Mouse (Mus musculus): ENCODE measurements at regions not wholly inside any gene's neighbourhood (a gene's known extent, or its start where the extent isn't known, plus 50 kb on each side); places are given as distances from the start of the nearest gene placed in this dataset.
A peak's percentile ranks its signal among the peaks of the same experiment; 100 is the strongest.
"Not testable (repeated sequence)": the region's sequence is repeated elsewhere in the genome, so short reads cannot be mapped to it uniquely, and the experiment has no call there.

- DNase-seq (ENCODE audit: low spot score in 2 of 2): no peak
Measured at GRCm38 (mm10) chr15:16909396-16909795, 180.8 kb downstream of the Cdh9 start.

GRCm38 (mm10) chr15:16909941-16910340, 181.4 kb downstream of the Cdh9 start:
- DNase-seq (ENCODE audit: low spot score in 2 of 2): not testable (repeated sequence)

- DNase-seq (ENCODE audit: low spot score in 2 of 2): no peak
Measured at GRCm38 (mm10) chr15:16914966-16915569, 186.5 kb downstream of the Cdh9 start.

GRCm38 (mm10) chr15:16923246-16923645, 194.7 kb downstream of the Cdh9 start:
- DNase-seq (ENCODE audit: low spot score in 2 of 2): no peak

GRCm38 (mm10) chr15:16933137-16933677, 204.7 kb downstream of the Cdh9 start:
- no peak for DNase-seq (ENCODE audit: low spot score in 2 of 2)

- DNase-seq (ENCODE audit: low spot score in 2 of 2): no peak
Measured at GRCm38 (mm10) chr15:16934438-16934837, 205.9 kb downstream of the Cdh9 start.

GRCm38 (mm10) chr15:16975821-16976220, 247.3 kb downstream of the Cdh9 start:
- DNase-seq (ENCODE audit: low spot score in 2 of 2): not testable (repeated sequence)

- no peak for DNase-seq (ENCODE audit: low spot score in 2 of 2)
Measured at GRCm38 (mm10) chr15:16990848-16991247, 262.3 kb downstream of the Cdh9 start.

- DNase-seq (ENCODE audit: low spot score in 2 of 2): no peak
Measured at GRCm38 (mm10) chr15:16995667-16996066, 267.1 kb downstream of the Cdh9 start.

- DNase-seq (ENCODE audit: low spot score in 2 of 2): no peak
Measured at GRCm38 (mm10) chr15:17006139-17006538, 277.6 kb downstream of the Cdh9 start.

- DNase-seq (ENCODE audit: low spot score in 2 of 2): peak in 1 of 2 experiments; percentile 41
Measured at GRCm38 (mm10) chr15:17007811-17008210, 279.3 kb downstream of the Cdh9 start.

GRCm38 (mm10) chr15:17048867-17049628, 320.5 kb downstream of the Cdh9 start:
- DNase-seq (ENCODE audit: low spot score in 2 of 2): no peak

- no peak for DNase-seq (ENCODE audit: low spot score in 2 of 2)
Measured at GRCm38 (mm10) chr15:17069772-17070171, 341.2 kb downstream of the Cdh9 start.

- DNase-seq (ENCODE audit: low spot score in 2 of 2): no peak
Measured at GRCm38 (mm10) chr15:17084030-17084429, 355.5 kb downstream of the Cdh9 start.

- no peak for DNase-seq (ENCODE audit: low spot score in 2 of 2)
Measured at GRCm38 (mm10) chr15:17088644-17089228, 360.2 kb downstream of the Cdh9 start.

- peak; percentile 4 to 73 for DNase-seq (ENCODE audit: low spot score in 2 of 2)
Measured at GRCm38 (mm10) chr15:17098927-17099326, 370.4 kb downstream of the Cdh9 start.

GRCm38 (mm10) chr15:17101182-17101581, 372.6 kb downstream of the Cdh9 start:
- DNase-seq (ENCODE audit: low spot score in 2 of 2): no peak

- DNase-seq (ENCODE audit: low spot score in 2 of 2): no peak
Measured at GRCm38 (mm10) chr15:17135721-17136120, 407.2 kb downstream of the Cdh9 start.

GRCm38 (mm10) chr15:17180164-17180563, 451.6 kb downstream of the Cdh9 start:
- no peak for DNase-seq (ENCODE audit: low spot score in 2 of 2)

GRCm38 (mm10) chr15:17181358-17182022, 452.9 kb downstream of the Cdh9 start:
- DNase-seq (ENCODE audit: low spot score in 2 of 2): no peak

GRCm38 (mm10) chr15:17195439-17195838, 466.9 kb downstream of the Cdh9 start:
- peak in 1 of 2 experiments; percentile 15 for DNase-seq (ENCODE audit: low spot score in 2 of 2)

GRCm38 (mm10) chr15:17204739-17205138, 476.2 kb downstream of the Cdh9 start:
- DNase-seq (ENCODE audit: low spot score in 2 of 2): no peak
